Mouse (Mus musculus): ENCODE data around the gene Nmral1. TPM values are rescaled to one million over a fixed set of nuclear protein-coding genes. Genes with fewer than 3 reads are reported as not detected.

Nmral1 gene
- polyA plus RNA-seq, 1 experiment from 2014 or later = 29.1 TPM

DNA sequence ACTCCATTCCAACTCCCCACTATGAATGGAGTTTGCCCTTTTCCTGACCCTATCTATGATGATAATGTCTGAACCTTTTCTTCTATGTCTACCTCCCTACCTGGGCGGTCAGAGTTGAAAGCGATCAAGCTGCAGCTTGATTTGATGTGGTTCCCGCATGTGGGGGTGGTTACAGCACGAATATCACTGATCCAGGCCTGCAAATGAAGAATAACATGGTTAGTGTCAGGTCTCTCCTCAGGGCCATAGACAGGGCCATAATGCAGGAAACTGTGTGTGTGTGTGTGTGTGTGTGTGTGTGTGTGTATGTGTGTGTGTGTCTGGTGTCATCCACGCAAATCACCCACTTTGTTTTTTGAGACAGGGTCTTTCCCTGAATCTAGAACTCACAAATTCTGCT is 42.3 kb downstream of the Nmral1 start:
- no peak overlapping the region for H3K27ac ChIP-seq (ENCODE audit: low read length)
- H3K9ac ChIP-seq (ENCODE audit: low read depth, low read length) = no peak overlapping the region
- H3K27me3 ChIP-seq (ENCODE audit: control insufficient read depth, insufficient read depth, low read depth, low read length) = no peaks in the 10 kb centered on the region
- 87% methylated on average over 5 of the region's 5 CpGs for WGBS (ENCODE audit: insufficient replicate concordance)
- H3K9me3 ChIP-seq (replicated peaks; ENCODE audit: control insufficient read depth, low read length) = no peaks in the 10 kb centered on the region
- no peaks in the 10 kb centered on the region; the same call in 1 of the 2 replicates for H3K36me3 ChIP-seq (ENCODE audit: control insufficient read depth, insufficient read depth)
- no peak overlapping the region for H3K4me2 ChIP-seq (ENCODE audit: low read depth, low read length)
- H3K4me3 ChIP-seq (ENCODE audit: low read depth, low read length) = no peak overlapping the region
- H3K4me1 ChIP-seq (ENCODE audit: control insufficient read depth, low read depth, low read length) = peaks cover 28% of the 10 kb centered on the region
- ATAC-seq (ENCODE audit: low read depth) = no peak

GRCm38 (mm10) chr16:4674091-4674490 is 45.1 kb downstream of the Nmral1 start:
- no peak for ATAC-seq (ENCODE audit: low read depth)
- H3K9ac ChIP-seq (ENCODE audit: low read depth, low read length) = no peak overlapping the region
- H3K9me3 ChIP-seq (replicated peaks; ENCODE audit: control insufficient read depth, low read length) = no peaks in the 10 kb centered on the region
- H3K36me3 ChIP-seq (ENCODE audit: control insufficient read depth, insufficient read depth) = no peaks in the 10 kb centered on the region; the same call in 1 of the 2 replicates
- peaks cover 17% of the 10 kb centered on the region for H3K4me1 ChIP-seq (ENCODE audit: control insufficient read depth, low read depth, low read length)
- H3K4me2 ChIP-seq (ENCODE audit: low read depth, low read length) = no peak overlapping the region
- WGBS (ENCODE audit: insufficient replicate concordance) = 39% methylated on average over 4 of the region's 4 CpGs
- H3K27ac ChIP-seq (ENCODE audit: low read length) = no peak overlapping the region; the same call in 1 of the 2 replicates
- no peaks in the 10 kb centered on the region for H3K27me3 ChIP-seq (ENCODE audit: control insufficient read depth, insufficient read depth, low read depth, low read length)
- no peak overlapping the region for H3K4me3 ChIP-seq (ENCODE audit: low read depth, low read length)

- WGBS (ENCODE audit: insufficient replicate concordance) = 64% methylated on average over 5 of the region's 5 CpGs
- H3K4me1 ChIP-seq (ENCODE audit: control insufficient read depth, low read depth, low read length) = peaks cover 5% of the 10 kb centered on the region
- H3K36me3 ChIP-seq (ENCODE audit: control insufficient read depth, insufficient read depth) = peaks cover 2% of the 10 kb centered on the region
- H3K4me3 ChIP-seq (ENCODE audit: low read depth, low read length) = no peak overlapping the region
- no peaks in the 10 kb centered on the region for H3K9me3 ChIP-seq (replicated peaks; ENCODE audit: control insufficient read depth, low read length)
- H3K27ac ChIP-seq (ENCODE audit: low read length) = no peak overlapping the region
- H3K4me2 ChIP-seq (ENCODE audit: low read depth, low read length) = no peak overlapping the region
- ATAC-seq (ENCODE audit: low read depth) = peak; percentile 32; the same call in 1 of the 2 replicates
- no peak overlapping the region for H3K9ac ChIP-seq (ENCODE audit: low read depth, low read length)
- no peaks in the 10 kb centered on the region for H3K27me3 ChIP-seq (ENCODE audit: control insufficient read depth, insufficient read depth, low read depth, low read length)
Observed at GRCm38 (mm10) chr16:4670317-4670716, 48.8 kb downstream of the Nmral1 start.

- H3K4me2 ChIP-seq (ENCODE audit: low read depth, low read length) = no peak overlapping the region
- H3K4me1 ChIP-seq (ENCODE audit: control insufficient read depth, low read depth, low read length) = no peaks in the 10 kb centered on the region
- no peaks in the 10 kb centered on the region for H3K9me3 ChIP-seq (replicated peaks; ENCODE audit: control insufficient read depth, low read length)
- ATAC-seq (ENCODE audit: low read depth) = peak; percentile 74
- H3K27ac ChIP-seq (ENCODE audit: low read length) = no peak overlapping the region
- 26% methylated on average over 3 of the region's 3 CpGs for WGBS (ENCODE audit: insufficient replicate concordance)
- H3K4me3 ChIP-seq (ENCODE audit: low read depth, low read length) = no peak overlapping the region
- no peak overlapping the region for H3K9ac ChIP-seq (ENCODE audit: low read depth, low read length)
- peaks cover 5% of the 10 kb centered on the region; the same call in 1 of the 2 replicates for H3K36me3 ChIP-seq (ENCODE audit: control insufficient read depth, insufficient read depth)
- no peaks in the 10 kb centered on the region for H3K27me3 ChIP-seq (ENCODE audit: control insufficient read depth, insufficient read depth, low read depth, low read length)
Observed at GRCm38 (mm10) chr16:4667190-4667808, 51.9 kb downstream of the Nmral1 start.

DNA sequence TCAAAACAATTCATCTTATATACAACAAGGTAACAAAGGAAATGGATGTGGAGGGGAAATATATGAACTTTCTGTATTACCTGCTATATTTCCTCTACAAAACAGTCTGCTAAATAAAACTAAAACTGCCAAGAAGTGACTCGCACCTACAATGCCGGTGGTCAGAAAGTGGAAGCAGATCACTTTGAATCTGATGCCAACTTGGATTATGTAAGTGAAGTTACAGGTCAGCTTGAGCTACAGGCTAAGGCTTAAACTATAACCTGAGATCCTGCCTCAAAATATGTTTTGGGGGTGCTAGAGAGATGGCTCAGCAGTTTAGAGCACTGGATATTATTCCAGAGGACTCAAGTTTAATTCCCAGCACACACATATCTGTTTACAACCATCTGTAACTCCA is 53.4 kb downstream of the Nmral1 start:
- Histone ChIP-seq H3K9ac (ENCODE audit: low read depth, low read length) (no peak overlapping the region), H3K4me3 (ENCODE audit: low read depth, low read length) (no peak overlapping the region), H3K4me1 (ENCODE audit: control insufficient read depth, low read depth, low read length) (no peaks in the 10 kb centered on the region), H3K27me3 (ENCODE audit: control insufficient read depth, insufficient read depth, low read depth, low read length) (no peaks in the 10 kb centered on the region), H3K4me2 (ENCODE audit: low read depth, low read length) (no peak overlapping the region), H3K27ac (ENCODE audit: low read length) (no peak overlapping the region), H3K9me3 (replicated peaks; ENCODE audit: control insufficient read depth, low read length) (no peaks in the 10 kb centered on the region), H3K36me3 (ENCODE audit: control insufficient read depth, insufficient read depth) (peaks cover 5% of the 10 kb centered on the region)
- 87% methylated on average over 2 of the region's 2 CpGs for WGBS (ENCODE audit: insufficient replicate concordance)
- no peak for ATAC-seq (ENCODE audit: low read depth)

- 77% methylated on average over 2 of the region's 2 CpGs for WGBS (ENCODE audit: insufficient replicate concordance)
- no peak for ATAC-seq (ENCODE audit: low read depth)
Observed at GRCm38 (mm10) chr16:4663806-4664205, 55.4 kb downstream of the Nmral1 start.

GRCm38 (mm10) chr16:4661605-4662004 is 57.6 kb downstream of the Nmral1 start:
- peaks cover 3% of the 10 kb centered on the region; the same call in 1 of the 2 replicates for H3K36me3 ChIP-seq (ENCODE audit: control insufficient read depth, insufficient read depth)
- H3K9ac ChIP-seq (ENCODE audit: low read depth, low read length) = no peak overlapping the region
- ATAC-seq (ENCODE audit: low read depth) = no peak
- H3K9me3 ChIP-seq (replicated peaks; ENCODE audit: control insufficient read depth, low read length) = no peaks in the 10 kb centered on the region
- no peaks in the 10 kb centered on the region; the same call in 1 of the 2 replicates for H3K4me1 ChIP-seq (ENCODE audit: control insufficient read depth, low read depth, low read length)
- no peak overlapping the region for H3K4me2 ChIP-seq (ENCODE audit: low read depth, low read length)
- no peak overlapping the region for H3K4me3 ChIP-seq (ENCODE audit: low read depth, low read length)
- H3K27ac ChIP-seq (ENCODE audit: low read length) = no peak overlapping the region
- WGBS (ENCODE audit: insufficient replicate concordance) = 71% methylated on average over 2 of the region's 2 CpGs
- H3K27me3 ChIP-seq (ENCODE audit: control insufficient read depth, insufficient read depth, low read depth, low read length) = no peaks in the 10 kb centered on the region

More at GRCm38 (mm10) chr16:4663806-4664205, 55.4 kb downstream of the Nmral1 start:
- H3K9me3 ChIP-seq (replicated peaks; ENCODE audit: control insufficient read depth, low read length) = no peaks in the 10 kb centered on the region
- H3K27me3 ChIP-seq (ENCODE audit: control insufficient read depth, insufficient read depth, low read depth, low read length) = no peaks in the 10 kb centered on the region
- no peak overlapping the region for H3K4me2 ChIP-seq (ENCODE audit: low read depth, low read length)
- no peak overlapping the region for H3K4me3 ChIP-seq (ENCODE audit: low read depth, low read length)
- H3K4me1 ChIP-seq (ENCODE audit: control insufficient read depth, low read depth, low read length) = no peaks in the 10 kb centered on the region
- H3K36me3 ChIP-seq (ENCODE audit: control insufficient read depth, insufficient read depth) = peaks cover 5% of the 10 kb centered on the region
- H3K9ac ChIP-seq (ENCODE audit: low read depth, low read length) = no peak overlapping the region
- H3K27ac ChIP-seq (ENCODE audit: low read length) = no peak overlapping the region

Other genes with a start within 250 kb of the Nmral1 start
- gene Srl, start 177.5 kb downstream of the Nmral1 start, polyA plus RNA-seq (2015; fragmentation: Nextera tagmentation; extraction: Ambion mirVana) = 2.9 and 4.4 TPM in 2 replicates
- 4.7 and 4.8 TPM in 2 replicates for gene Tfap4, start 159.5 kb downstream of the Nmral1 start, polyA plus RNA-seq (2015; fragmentation: Nextera tagmentation; extraction: Ambion mirVana)
- 2.1 and 2.5 TPM in 2 replicates for gene Glis2, start 124.6 kb downstream of the Nmral1 start, polyA plus RNA-seq (2015; fragmentation: Nextera tagmentation; extraction: Ambion mirVana)
- gene Pam16, start 94.4 kb downstream of the Nmral1 start, polyA plus RNA-seq (2015; fragmentation: Nextera tagmentation; extraction: Ambion mirVana) = 50.8 and 54.5 TPM in 2 replicates
- 2.0 and 3.0 TPM in 2 replicates for gene Vasn, start 79.4 kb downstream of the Nmral1 start, polyA plus RNA-seq (2015; fragmentation: Nextera tagmentation; extraction: Ambion mirVana)
- gene Dnaja3, start 79.4 kb downstream of the Nmral1 start, polyA plus RNA-seq (2015; fragmentation: Nextera tagmentation; extraction: Ambion mirVana) = 46.5 and 47.3 TPM in 2 replicates
- 10.1 and 13.5 TPM in 2 replicates for gene Coro7, start 39.6 kb downstream of the Nmral1 start, polyA plus RNA-seq (2015; fragmentation: Nextera tagmentation; extraction: Ambion mirVana)
- gene Hmox2, start 7.0 kb upstream of the Nmral1 start, polyA plus RNA-seq (2015; fragmentation: Nextera tagmentation; extraction: Ambion mirVana) = 39.1 and 39.2 TPM in 2 replicates
- 23.3 and 27.3 TPM in 2 replicates for gene Cdip1, start 70.9 kb upstream of the Nmral1 start, polyA plus RNA-seq (2015; fragmentation: Nextera tagmentation; extraction: Ambion mirVana)
- gene 4930562C15Rik, start 116.1 kb upstream of the Nmral1 start, polyA plus RNA-seq (2015; fragmentation: Nextera tagmentation; extraction: Ambion mirVana) = 0.05 TPM in 1 of 2 replicates, not detected in the other
- 10.8 and 13.3 TPM in 2 replicates for gene Ubald1, start 161.0 kb upstream of the Nmral1 start, polyA plus RNA-seq (2015; fragmentation: Nextera tagmentation; extraction: Ambion mirVana)
- 28.2 and 30.4 TPM in 2 replicates for gene Mgrn1, start 166.9 kb upstream of the Nmral1 start, polyA plus RNA-seq (2015; fragmentation: Nextera tagmentation; extraction: Ambion mirVana)
- 47.8 and 49.1 TPM in 2 replicates for gene Nudt16l1, start 219.4 kb upstream of the Nmral1 start, polyA plus RNA-seq (2015; fragmentation: Nextera tagmentation; extraction: Ambion mirVana)
- 16.5 and 16.7 TPM in 2 replicates for gene Anks3, start 244.8 kb upstream of the Nmral1 start, polyA plus RNA-seq (2015; fragmentation: Nextera tagmentation; extraction: Ambion mirVana)